Mouse (Mus musculus) lung, postnatal 25 days (tissue): ENCODE measurements at regions not wholly inside any gene's neighbourhood (a gene's known extent, or its start where the extent isn't known, plus 50 kb on each side); places are given as distances from the start of the nearest gene placed in this dataset.

Experiments used
- DNase-seq: peaks from one replicate; pipeline ENCODE4 v3.0.0; 2022; ENCODE audit warnings: low spot score

GRCm38 (mm10) chr9:87452571-87452970, 197.2 kb upstream of the Cep162 start:
- DNase-seq, result no peak

GRCm38 (mm10) chr9:87443467-87444235, 188.3 kb upstream of the Cep162 start:
- no peak for DNase-seq

- DNase-seq, result no peak
Observed at GRCm38 (mm10) chr9:87432072-87432471, 176.7 kb upstream of the Cep162 start.

GRCm38 (mm10) chr9:87431523-87431922, 176.2 kb upstream of the Cep162 start:
- no peak for DNase-seq

- DNase-seq, result no peak
Observed at GRCm38 (mm10) chr9:87425201-87425600, 169.9 kb upstream of the Cep162 start.

- DNase-seq, result no peak
Observed at GRCm38 (mm10) chr9:87421175-87421574, 165.8 kb upstream of the Cep162 start.

GRCm38 (mm10) chr9:87419376-87419775, 164.0 kb upstream of the Cep162 start:
- no peak for DNase-seq

GRCm38 (mm10) chr9:87412894-87413293, 157.6 kb upstream of the Cep162 start:
- no peak for DNase-seq

- DNase-seq, result no peak
Observed at GRCm38 (mm10) chr9:87411044-87411443, 155.7 kb upstream of the Cep162 start.

GRCm38 (mm10) chr9:87409736-87410135, 154.4 kb upstream of the Cep162 start:
- DNase-seq, result no peak

- no peak for DNase-seq
Observed at GRCm38 (mm10) chr9:87408805-87409204, 153.5 kb upstream of the Cep162 start.

- no peak for DNase-seq
Observed at GRCm38 (mm10) chr9:87406476-87406875, 151.1 kb upstream of the Cep162 start.

GRCm38 (mm10) chr9:87405115-87405720, 149.9 kb upstream of the Cep162 start:
- DNase-seq, result no peak

- no peak for DNase-seq
Observed at GRCm38 (mm10) chr9:87402010-87402409, 146.7 kb upstream of the Cep162 start.

- DNase-seq, result no peak
Observed at GRCm38 (mm10) chr9:87387516-87387915, 132.2 kb upstream of the Cep162 start.

GRCm38 (mm10) chr9:87383513-87383912, 128.2 kb upstream of the Cep162 start:
- DNase-seq, result no peak

- no peak for DNase-seq
Observed at GRCm38 (mm10) chr9:87377921-87378320, 122.6 kb upstream of the Cep162 start.

- DNase-seq, result no peak
Observed at GRCm38 (mm10) chr9:87376731-87377310, 121.5 kb upstream of the Cep162 start.

GRCm38 (mm10) chr9:87372251-87372905, 117.0 kb upstream of the Cep162 start:
- no peak for DNase-seq

GRCm38 (mm10) chr9:87369059-87369458, 113.7 kb upstream of the Cep162 start:
- DNase-seq, result no peak

GRCm38 (mm10) chr9:87347008-87347407, 91.7 kb upstream of the Cep162 start:
- DNase-seq, result no peak

GRCm38 (mm10) chr9:87346278-87346882, 91.0 kb upstream of the Cep162 start:
- no peak for DNase-seq
